Mouse (Mus musculus) erythroblast, embryonic 14.5 days (primary cell): ENCODE results near the gene Gm5767.

ENCODE experiments used
- GATA1 ChIP-seq: IDR thresholded peaks from 2 replicates; pipeline ENCODE4 v1.6.1; 2012; ENCODE audit warnings: low read length, inconsistent platforms, mixed read lengths
- TAL1 ChIP-seq: IDR thresholded peaks from 3 replicates; pipeline ENCODE4 v1.6.1; 2012; ENCODE audit warnings: low read length, inconsistent platforms, mixed read lengths

- peak; percentile 87 for TF ChIP-seq TAL1
- peak; percentile 52 for TF ChIP-seq GATA1
Measured at GRCm38 (mm10) chr16:8676228-8676627, 4.3 kb upstream of the Gm5767 start.
